Mouse (Mus musculus): ENCODE data around the gene Tmem86b. TPM values are rescaled to one million over a fixed set of nuclear protein-coding genes. Genes with fewer than 3 reads are reported as not detected.

Tmem86b gene
- 59.1 and 59.5 TPM in 2 replicates for polyA plus RNA-seq (2012; rRNA removed)

DNA sequence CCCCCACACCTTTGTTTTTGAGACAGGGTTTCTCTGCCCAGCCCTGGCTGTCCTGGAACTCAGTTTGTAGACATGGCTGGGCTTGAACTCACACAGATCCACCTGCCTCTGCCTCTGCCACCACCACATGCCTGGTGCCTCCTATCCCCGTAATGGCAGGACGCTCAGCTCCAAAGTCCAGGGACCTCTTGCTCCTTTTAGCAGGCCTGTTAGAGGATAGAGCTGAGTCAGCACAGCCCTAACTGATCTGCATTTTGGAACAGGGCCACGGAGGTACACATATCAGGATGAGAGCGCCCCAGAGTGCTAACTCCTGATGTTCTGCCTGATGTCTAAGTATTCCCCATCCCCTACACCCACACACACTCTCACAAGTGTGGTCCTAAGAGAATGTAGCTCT is at the start of gene Tmem86b:
Tmem86b (minus strand) TSS at position 392 of the 400 bp plus-strand sequence.

DNA sequence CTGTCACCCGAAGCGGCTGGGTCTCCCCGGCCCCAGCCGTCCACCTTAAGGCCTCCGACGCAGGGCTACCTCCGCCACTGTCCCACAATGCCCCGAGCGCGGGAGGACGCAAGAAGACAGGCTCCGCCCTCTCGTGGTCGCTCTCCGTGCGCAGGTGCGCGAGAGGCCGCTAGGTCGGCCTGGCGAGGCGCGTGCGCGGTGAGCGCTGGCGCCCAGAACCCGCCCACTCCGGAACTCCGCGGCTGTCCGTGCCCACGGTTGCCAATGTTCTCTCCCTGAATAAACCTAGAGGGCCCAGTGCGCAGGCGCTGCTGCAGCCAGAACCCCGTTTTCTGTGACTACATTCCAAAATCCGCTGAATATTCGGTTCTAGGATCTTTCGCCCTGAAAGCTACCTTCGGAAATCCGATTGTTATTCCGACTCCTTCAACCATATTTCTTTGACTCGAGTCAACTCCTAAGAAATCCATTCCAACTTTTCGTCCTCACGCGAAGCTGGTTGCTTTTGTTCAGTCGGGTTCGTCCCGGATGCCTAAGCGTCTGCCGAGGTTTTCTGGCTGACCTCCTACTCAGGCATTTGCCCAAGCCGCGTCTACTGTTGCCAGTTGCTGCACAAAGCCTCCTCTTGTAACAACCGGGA is 27.8 kb upstream of the Tmem86b start, which contains the start of gene Ppp6r1:
Ppp6r1 (minus strand) TSS at position 108 of the 640 bp plus-strand sequence.

DNA sequence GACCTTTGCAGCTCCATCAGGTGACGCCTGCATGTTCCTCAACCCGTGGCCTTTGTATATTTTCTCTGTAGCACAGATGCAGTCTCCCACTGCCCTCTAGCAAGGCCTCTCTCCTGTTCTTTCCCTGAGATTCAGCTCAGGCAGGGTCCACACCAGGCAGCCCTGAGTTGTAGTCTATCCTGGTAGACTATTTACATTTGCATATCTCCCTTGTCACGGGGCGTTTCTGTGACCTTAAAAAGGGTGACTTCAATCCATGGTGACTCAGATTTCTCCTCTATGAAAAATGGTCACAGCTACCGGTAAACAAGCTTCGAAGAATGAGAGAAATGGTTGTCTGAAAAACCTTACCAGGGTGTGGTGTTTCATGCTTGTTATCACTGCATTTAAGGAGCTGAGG is 27.3 kb downstream of the Tmem86b start, which contains the start of gene Ptprh:
Ptprh (minus strand) TSS at position 169 of the 400 bp plus-strand sequence.

Other genes with a start within 250 kb of the Tmem86b start
- 0.03 and 0.07 TPM in 2 replicates for gene Gp6, start 233.7 kb downstream of the Tmem86b start, polyA plus RNA-seq (2012; rRNA removed)
- 31.2 and 34.3 TPM in 2 replicates for gene Rdh13, start 185.8 kb downstream of the Tmem86b start, polyA plus RNA-seq (2012; rRNA removed)
- gene Eps8l1, start 170.7 kb downstream of the Tmem86b start, polyA plus RNA-seq (2012; rRNA removed): 3.0 and 5.5 TPM in 2 replicates
- 97.6 and 105 TPM in 2 replicates for gene Ppp1r12c, start 129.7 kb downstream of the Tmem86b start, polyA plus RNA-seq (2012; rRNA removed)
- gene Tnnt1, start 115.0 kb downstream of the Tmem86b start, polyA plus RNA-seq (2012; rRNA removed): 3.6 and 45.1 TPM in 2 replicates
- 6.4 and 7.6 TPM in 2 replicates for gene Tnni3, start 107.2 kb downstream of the Tmem86b start, polyA plus RNA-seq (2012; rRNA removed)
- gene Dnaaf3, start 99.0 kb downstream of the Tmem86b start, polyA plus RNA-seq (2012; rRNA removed): 6.0 and 6.2 TPM in 2 replicates
- 74.4 and 85.2 TPM in 2 replicates for gene Syt5, start 83.9 kb downstream of the Tmem86b start, polyA plus RNA-seq (2012; rRNA removed)
- gene Ptprh, start 27.4 kb downstream of the Tmem86b start, polyA plus RNA-seq (2012; rRNA removed): 0.98 and 1.2 TPM in 2 replicates
- gene Ppp6r1, start 27.6 kb upstream of the Tmem86b start, polyA plus RNA-seq (2012; rRNA removed): 110 and 116 TPM in 2 replicates
- 75.4 and 76.6 TPM in 2 replicates for gene Hspbp1, start 53.6 kb upstream of the Tmem86b start, polyA plus RNA-seq (2012; rRNA removed)
- gene Brsk1, start 59.2 kb upstream of the Tmem86b start, polyA plus RNA-seq (2012; rRNA removed): 107 and 116 TPM in 2 replicates
- gene Tmem150b, start 93.8 kb upstream of the Tmem86b start, polyA plus RNA-seq (2012; rRNA removed): 0.05 and 0.06 TPM in 2 replicates
- 175 and 185 TPM in 2 replicates for gene Kmt5c, start 108.7 kb upstream of the Tmem86b start, polyA plus RNA-seq (2012; rRNA removed)
- 37.5 and 49.7 TPM in 2 replicates for gene Cox6b2, start 121.7 kb upstream of the Tmem86b start, polyA plus RNA-seq (2012; rRNA removed)
- gene Fam71e2, start 139.9 kb upstream of the Tmem86b start, polyA plus RNA-seq (2012; rRNA removed): not detected in 2 replicates
- gene Il11, start 151.4 kb upstream of the Tmem86b start, polyA plus RNA-seq (2012; rRNA removed): 0.34 and 0.39 TPM in 2 replicates
- gene Tmem190, start 151.5 kb upstream of the Tmem86b start, polyA plus RNA-seq (2012; rRNA removed): not detected in 2 replicates
- gene Tmem238, start 158.2 kb upstream of the Tmem86b start, polyA plus RNA-seq (2012; rRNA removed): 3.9 and 5.6 TPM in 2 replicates
- gene Rpl28, start 161.5 kb upstream of the Tmem86b start, polyA plus RNA-seq (2012; rRNA removed): 362 and 481 TPM in 2 replicates
- gene Ube2s, start 181.2 kb upstream of the Tmem86b start, polyA plus RNA-seq (2012; rRNA removed): 465 and 518 TPM in 2 replicates
- 106 and 108 TPM in 2 replicates for gene Shisa7, start 213.3 kb upstream of the Tmem86b start, polyA plus RNA-seq (2012; rRNA removed)
- 2.7 and 3.3 TPM in 2 replicates for gene Isoc2b, start 238.8 kb upstream of the Tmem86b start, polyA plus RNA-seq (2012; rRNA removed)
- 8.8 and 9.2 TPM in 2 replicates for gene Isoc2a, start 245.7 kb upstream of the Tmem86b start, polyA plus RNA-seq (2012; rRNA removed)